Mouse (Mus musculus) cortical plate, adult 2 months (tissue): Measurements from ENCODE around the gene Galnt6. TPM values are rescaled to one million over a fixed set of nuclear protein-coding genes. Genes with fewer than 3 reads are reported as not detected.

ENCODE experiments used
- H3K27ac ChIP-seq: fragments of 200-500 bp; 2 replicates; pipeline ENCODE4 v1.5.1; 2012; ENCODE audit warnings: low read length, control low read depth, inconsistent platforms; ENCODE audit not compliant: insufficient read depth
- H3K4me1 ChIP-seq: fragments of 200-500 bp; 2 replicates; pipeline ENCODE4 v1.6.1; 2011; ENCODE audit warnings: low read length; ENCODE audit not compliant: control insufficient read depth, insufficient read depth
- H3K4me3 ChIP-seq: fragments of 200-500 bp; 2 replicates; pipeline ENCODE4 v1.5.1; 2011; ENCODE audit warnings: mild to moderate bottlenecking, low read length, control low read depth; ENCODE audit not compliant: insufficient read depth
- CTCF ChIP-seq: fragments of 200-500 bp; IDR thresholded peaks from 2 replicates; pipeline ENCODE4 v1.5.1; 2011; ENCODE audit warnings: mild to moderate bottlenecking, control low read depth, low read length; ENCODE audit not compliant: insufficient read depth; ENCODE audit errors: extremely low read depth
- POLR2A ChIP-seq: fragments of 200-500 bp; IDR thresholded peaks from 2 replicates; pipeline ENCODE4 v1.6.1; 2011; ENCODE audit warnings: mild to moderate bottlenecking, low read length, control low read depth; ENCODE audit not compliant: insufficient read depth; ENCODE audit errors: extremely low read depth
- polyA plus RNA-seq: library from polyadenylated mRNA; depleted of rRNA; stranded (reverse); fragments of >200 nt; gene quantifications from 2 replicates; pipeline ENCODE4 v1.2.3, GENCODE M21; 2012

Gene Galnt6
- polyA plus RNA-seq, 1 experiment: 8.2 TPM

- no peaks in the 10 kb centered on the region for H3K4me1 ChIP-seq
- H3K27ac ChIP-seq: no peak overlapping the region
- H3K4me3 ChIP-seq: no peak overlapping the region
- TF ChIP-seq CTCF (no peak), POLR2A (no peak)
Measured at GRCm38 (mm10) chr15:100676521-100676920, 52.7 kb downstream of the Galnt6 start.

DNA sequence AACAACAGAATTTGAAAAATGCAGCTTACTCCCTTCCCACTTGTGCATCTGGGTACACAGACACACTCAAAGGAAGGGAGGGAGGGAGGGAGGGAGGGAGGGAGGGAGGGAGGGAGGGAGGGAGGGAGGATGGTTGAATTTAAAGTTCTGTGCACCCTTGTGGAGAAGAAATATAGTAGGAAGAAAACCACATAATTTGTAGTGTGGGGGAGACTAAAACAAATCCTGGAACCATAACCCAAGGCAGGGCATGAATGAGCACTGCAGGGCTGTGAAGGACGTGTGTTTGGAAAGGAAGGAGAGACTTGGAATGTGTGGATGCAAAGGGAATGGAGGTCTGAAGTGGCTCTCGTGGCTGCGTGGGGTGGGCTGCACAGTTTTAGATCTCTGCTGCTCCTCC is 53.7 kb downstream of the Galnt6 start:
- Histone ChIP-seq H3K4me3 (no peak overlapping the region), H3K4me1 (no peaks in the 10 kb centered on the region), H3K27ac (no peak overlapping the region)
- TF ChIP-seq POLR2A (no peak), CTCF (no peak)

- Histone ChIP-seq H3K4me1 (no peaks in the 10 kb centered on the region), H3K27ac (no peak overlapping the region), H3K4me3 (no peak overlapping the region)
- TF ChIP-seq POLR2A (no peak), CTCF (no peak)
Measured at GRCm38 (mm10) chr15:100674566-100674965, 54.6 kb downstream of the Galnt6 start.

GRCm38 (mm10) chr15:100673585-100674391 is 55.4 kb downstream of the Galnt6 start:
- H3K4me3 ChIP-seq: no peak overlapping the region
- H3K27ac ChIP-seq: no peak overlapping the region
- TF ChIP-seq POLR2A (no peak), CTCF (no peak)
- H3K4me1 ChIP-seq: no peaks in the 10 kb centered on the region

- H3K4me1 ChIP-seq: no peaks in the 10 kb centered on the region
- no peak overlapping the region for H3K27ac ChIP-seq
- no peak for TF ChIP-seq POLR2A
- no peak for TF ChIP-seq CTCF
- H3K4me3 ChIP-seq: no peak overlapping the region
Measured at GRCm38 (mm10) chr15:100670833-100671232, 58.3 kb downstream of the Galnt6 start.

GRCm38 (mm10) chr15:100670004-100670403 is 59.2 kb downstream of the Galnt6 start:
- no peak overlapping the region for H3K27ac ChIP-seq
- H3K4me3 ChIP-seq: no peak overlapping the region
- H3K4me1 ChIP-seq: no peaks in the 10 kb centered on the region
- TF ChIP-seq POLR2A (no peak), CTCF (no peak)

- Histone ChIP-seq H3K4me1 (no peaks in the 10 kb centered on the region), H3K27ac (no peak within 1 kb of the TSS), H3K4me3 (0 out of 2 replicates have a peak within 1 kb of the TSS, but pooled peaks have one; percentile 21)
- TF ChIP-seq POLR2A: 0 out of 2 replicates have a peak, but pooled peaks have one; percentile 8
- TF ChIP-seq CTCF: no peak
Measured at GRCm38 (mm10) chr15:100669337-100669736, 59.8 kb downstream of the Galnt6 start, which contains the start of gene Bin2. Gene Bin2, minus strand, starts transcription at chr15:100669553.

DNA sequence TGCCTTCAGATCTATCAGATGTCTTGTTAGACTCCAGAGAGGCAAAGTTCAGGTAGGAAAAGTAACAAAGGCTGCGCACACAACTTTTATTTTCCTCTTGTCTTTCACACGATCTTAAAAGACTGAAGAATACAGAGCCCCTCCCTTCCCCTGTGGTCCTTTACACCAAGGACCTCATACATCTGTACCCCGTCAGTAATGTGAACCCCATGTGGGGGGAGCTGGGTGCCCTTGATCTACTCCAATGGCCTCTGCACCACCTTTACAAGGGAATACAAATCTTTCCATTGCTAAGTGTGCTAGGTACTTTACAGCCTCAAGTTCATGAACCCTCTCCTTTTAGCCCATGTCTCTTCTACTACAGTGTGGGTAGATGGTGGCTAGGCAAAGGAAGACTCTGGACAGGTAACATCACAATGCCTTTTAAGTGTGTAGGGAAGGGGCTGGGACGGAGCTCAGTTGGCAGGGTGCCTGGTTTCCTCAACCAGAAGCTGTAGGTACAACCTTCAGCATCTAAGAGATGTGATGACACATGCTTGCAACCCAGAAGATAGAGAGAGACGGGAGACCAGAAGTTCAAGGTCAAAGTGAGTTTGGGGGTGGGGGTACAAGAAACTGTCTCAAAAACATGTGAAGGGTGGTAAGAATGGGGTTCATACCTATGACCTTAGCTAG is 61.2 kb downstream of the Galnt6 start:
- Histone ChIP-seq H3K4me1 (no peaks in the 10 kb centered on the region), H3K4me3 (no peak overlapping the region), H3K27ac (no peak overlapping the region)
- TF ChIP-seq POLR2A (no peak), CTCF (no peak)

GRCm38 (mm10) chr15:100667420-100667819 is 61.8 kb downstream of the Galnt6 start:
- Histone ChIP-seq H3K27ac (no peak overlapping the region), H3K4me1 (no peaks in the 10 kb centered on the region), H3K4me3 (no peak overlapping the region)
- TF ChIP-seq CTCF: no peak
- TF ChIP-seq POLR2A: no peak
